Mouse (Mus musculus): ENCODE results near the gene Rab9. TPM values are rescaled to one million over a fixed set of nuclear protein-coding genes. Genes with fewer than 3 reads are reported as not detected.
A peak's percentile ranks its signal among the peaks of the same experiment; 100 is the strongest.
"Not testable (repeated sequence)": the region's sequence is repeated elsewhere in the genome, so short reads cannot be mapped to it uniquely, and the experiment has no call there.

Gene Rab9
- total RNA-seq (2015; ENCODE audit: low replicate concordance) (8.4 and 20.2 TPM in 2 replicates), total RNA-seq (2017; ENCODE audit: low replicate concordance) (12.0 and 21.6 TPM in 2 replicates)

- ATAC-seq (replicated peaks; ENCODE audit: low FRiP score, poor library complexity, severe bottlenecking), result peak; percentile 97
Measured at GRCm38 (mm10) chrX:166479365-166479983, at the start of gene Rab9. Rab9 (minus strand) TSS chrX:166479867.

DNA sequence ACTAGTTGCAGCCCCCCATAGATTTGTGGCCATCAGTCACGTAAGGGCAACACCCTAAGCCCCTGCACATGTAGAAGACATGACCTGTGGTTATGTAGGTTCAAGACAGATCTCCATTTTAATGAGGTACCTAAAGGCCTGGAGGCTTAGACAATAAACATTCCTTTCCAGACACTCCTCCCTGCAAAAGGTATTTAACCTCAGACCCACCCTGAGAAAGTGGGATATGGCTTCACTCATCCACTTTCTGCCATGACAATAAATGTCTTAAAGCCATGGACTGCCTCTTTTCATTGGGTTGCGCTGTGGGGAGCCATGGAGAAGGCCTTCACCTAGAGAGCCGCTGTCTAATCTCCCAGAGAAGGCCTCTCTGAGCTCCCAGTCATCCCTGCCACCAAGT lies 48.5 kb upstream of the Rab9 start:
- ATAC-seq (replicated peaks; ENCODE audit: low FRiP score, poor library complexity, severe bottlenecking), result no peak

- ATAC-seq (replicated peaks; ENCODE audit: low FRiP score, poor library complexity, severe bottlenecking), result no peak
Measured at GRCm38 (mm10) chrX:166525637-166526315, 46.1 kb upstream of the Rab9 start.

DNA sequence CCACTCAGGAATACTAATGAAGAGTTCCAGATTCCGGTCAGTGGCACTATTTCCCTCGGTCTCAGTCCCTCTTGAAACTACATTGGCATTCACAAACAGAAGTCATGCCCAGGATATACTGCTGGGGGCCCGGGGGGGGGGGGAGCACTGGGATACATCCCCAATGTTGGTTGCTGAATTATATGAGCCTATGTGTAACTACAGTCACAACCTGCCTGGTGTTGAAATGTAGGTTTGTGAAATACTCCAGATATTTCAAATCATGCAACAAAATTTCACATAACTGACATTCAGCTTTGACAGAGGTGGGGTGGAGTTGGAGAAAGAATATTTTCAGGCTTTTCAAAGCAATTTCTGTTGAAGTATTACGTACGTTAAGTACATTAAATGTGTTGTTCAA lies 41.1 kb upstream of the Rab9 start:
- ATAC-seq (replicated peaks; ENCODE audit: low FRiP score, poor library complexity, severe bottlenecking), result no peak

- ATAC-seq (replicated peaks; ENCODE audit: low FRiP score, poor library complexity, severe bottlenecking), result no peak
Measured at GRCm38 (mm10) chrX:166518345-166518744, 38.7 kb upstream of the Rab9 start, which contains the start of gene Tceanc. Tceanc (minus strand) TSS chrX:166518567.

- ATAC-seq (replicated peaks; ENCODE audit: low FRiP score, poor library complexity, severe bottlenecking), result no peak
Measured at GRCm38 (mm10) chrX:166516631-166517030, 37.0 kb upstream of the Rab9 start.

DNA sequence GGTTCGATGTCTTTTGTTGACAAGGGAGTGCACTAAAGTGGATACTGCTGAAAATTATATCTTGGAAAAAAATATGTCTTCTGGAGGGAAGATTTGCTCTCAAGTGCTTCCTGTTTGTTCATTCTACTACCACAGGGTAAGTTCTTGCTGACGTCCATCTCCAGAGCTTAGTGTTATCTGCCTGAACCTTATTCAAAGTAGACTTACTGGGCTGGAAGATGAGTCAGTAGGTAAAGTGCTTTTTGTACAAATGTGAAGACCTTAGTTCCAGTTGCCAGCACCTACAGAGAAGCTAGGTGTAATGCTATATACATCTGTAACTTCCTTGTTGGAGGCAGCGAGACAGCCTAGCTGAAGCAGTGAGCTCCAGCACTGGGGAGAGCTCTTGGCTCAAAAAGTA lies 36.3 kb upstream of the Rab9 start:
- no peak for ATAC-seq (replicated peaks; ENCODE audit: low FRiP score, poor library complexity, severe bottlenecking)

DNA sequence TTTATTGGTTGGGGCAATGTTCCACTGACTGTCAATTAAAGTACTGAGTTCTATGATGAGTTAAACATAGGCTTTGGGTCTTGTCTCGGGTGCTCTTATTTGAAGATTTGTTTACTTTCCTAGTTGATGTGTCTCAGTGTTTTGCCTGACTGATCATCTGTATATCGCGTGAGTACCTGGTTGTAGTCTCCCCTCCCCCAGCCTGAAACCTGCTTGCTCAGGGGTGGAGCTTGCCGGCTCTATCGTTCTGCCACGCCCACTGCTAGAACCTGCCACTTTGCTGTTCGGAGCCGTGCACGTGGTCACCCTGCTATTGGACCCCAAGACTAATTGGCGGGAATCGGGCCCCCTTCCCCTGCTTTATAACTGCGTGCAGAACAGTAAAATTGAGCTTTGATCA lies 34.4 kb upstream of the Rab9 start:
- not testable (repeated sequence) for ATAC-seq (replicated peaks; ENCODE audit: low FRiP score, poor library complexity, severe bottlenecking)

DNA sequence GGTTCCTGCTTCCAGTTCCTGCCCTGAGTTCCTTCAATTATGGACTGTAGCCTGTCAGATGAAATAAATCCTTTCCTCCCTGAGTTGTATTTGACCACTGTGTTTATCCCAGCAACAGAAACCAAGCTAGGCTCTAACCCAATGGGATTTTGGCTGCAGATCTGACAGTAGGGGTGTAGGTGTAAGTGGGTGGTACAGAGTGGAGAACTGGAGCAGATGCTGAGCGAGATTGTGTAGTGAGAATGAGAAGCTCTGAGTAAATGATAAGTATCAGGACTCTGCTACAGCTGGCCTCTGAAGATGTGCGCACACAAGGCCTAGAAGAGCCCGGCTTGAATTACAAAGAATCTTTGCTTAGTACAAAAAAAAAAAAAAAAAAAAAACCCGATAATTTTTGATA lies 32.4 kb upstream of the Rab9 start:
- no peak for ATAC-seq (replicated peaks; ENCODE audit: low FRiP score, poor library complexity, severe bottlenecking)

- ATAC-seq (replicated peaks; ENCODE audit: low FRiP score, poor library complexity, severe bottlenecking), result no peak
Measured at GRCm38 (mm10) chrX:166511107-166511506, 31.4 kb upstream of the Rab9 start.

DNA sequence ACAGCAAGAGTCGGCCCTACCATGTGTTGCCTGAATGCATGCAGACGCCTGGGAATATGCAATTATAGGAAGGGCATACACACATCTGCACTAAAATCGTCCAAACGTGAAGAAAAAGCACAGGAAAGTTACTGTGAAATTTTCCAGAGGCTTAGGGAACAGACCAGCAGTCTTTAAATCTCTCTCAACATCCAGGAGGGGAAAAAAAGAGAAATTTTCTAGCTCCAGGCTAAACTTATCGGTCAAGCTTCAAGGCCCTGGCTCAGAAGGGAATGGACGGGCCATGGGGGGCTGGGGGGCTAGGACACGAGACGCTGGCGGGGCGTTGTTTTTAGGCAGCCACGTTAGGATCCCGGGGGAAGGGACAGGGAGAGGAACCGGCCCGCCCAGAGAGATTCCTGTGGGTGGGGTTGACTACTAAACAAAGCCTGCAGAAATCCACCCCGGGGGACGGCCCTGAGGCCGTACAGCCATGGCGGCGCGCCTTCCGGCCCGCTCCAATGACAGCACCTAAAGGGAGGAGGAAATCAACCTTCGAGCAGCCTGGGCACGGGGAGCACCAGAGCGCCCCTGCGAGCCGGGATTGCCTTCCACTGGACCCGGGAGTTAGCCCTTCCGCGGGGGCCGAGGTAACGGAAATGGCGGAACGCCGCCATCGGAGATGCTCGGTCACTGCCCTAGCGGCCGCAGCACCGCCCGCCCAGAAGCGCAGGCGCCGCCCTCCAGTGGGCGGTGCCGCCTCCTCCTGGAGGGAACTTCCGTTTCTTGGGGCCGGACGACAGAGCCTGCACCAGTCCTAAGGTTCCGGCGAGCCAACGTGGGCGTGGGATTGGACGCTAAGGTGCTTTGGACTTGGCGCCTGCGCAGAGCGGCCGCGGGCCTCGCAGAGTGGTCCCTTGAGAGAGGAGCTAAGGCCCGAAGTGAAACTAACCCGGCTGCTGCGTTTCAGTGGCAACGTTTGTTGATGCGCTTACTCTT lies 30.4 kb upstream of the Rab9 start:
- peak; percentile 98 for ATAC-seq (replicated peaks; ENCODE audit: low FRiP score, poor library complexity, severe bottlenecking)

DNA sequence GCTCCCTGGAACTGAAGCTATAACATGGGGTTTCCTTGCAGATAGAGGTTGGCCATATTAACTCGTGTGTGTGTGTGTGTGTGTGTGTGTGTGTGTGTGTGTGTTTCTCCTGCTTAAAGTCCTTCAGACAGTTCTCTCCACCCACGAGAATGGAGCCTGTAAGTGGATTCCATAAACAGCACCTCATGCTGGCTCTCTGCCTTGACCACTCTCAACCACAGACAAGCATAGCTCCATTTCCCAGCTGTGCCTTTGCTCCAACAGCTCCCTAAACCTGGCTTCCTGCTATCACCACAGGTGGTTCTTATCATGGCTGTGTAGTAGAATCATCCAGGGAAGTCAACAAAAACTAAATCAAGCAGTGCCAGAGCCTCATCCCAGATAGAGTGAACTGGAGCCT lies 24.8 kb upstream of the Rab9 start:
- no peak for ATAC-seq (replicated peaks; ENCODE audit: low FRiP score, poor library complexity, severe bottlenecking)

- ATAC-seq (replicated peaks; ENCODE audit: low FRiP score, poor library complexity, severe bottlenecking), result no peak
Measured at GRCm38 (mm10) chrX:166499496-166500190, 20.0 kb upstream of the Rab9 start.

DNA sequence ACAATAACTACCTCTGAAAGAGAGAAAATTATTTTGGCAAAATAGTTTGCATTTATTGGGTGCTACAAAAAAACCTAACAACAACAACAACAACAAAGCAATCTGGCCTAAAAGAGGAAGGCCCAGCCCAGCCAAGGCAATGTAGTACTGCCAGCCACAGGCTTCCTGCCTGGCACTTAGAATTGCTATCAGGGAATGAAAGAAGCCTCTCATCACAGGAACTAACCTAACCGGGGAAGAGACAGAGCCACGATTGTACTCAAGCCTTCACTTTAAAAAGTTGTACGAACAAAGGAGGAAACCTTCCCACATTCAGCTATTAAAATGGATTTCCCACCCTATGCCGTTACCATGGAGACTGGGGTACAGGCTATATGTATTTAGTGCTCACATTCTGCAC lies 18.1 kb upstream of the Rab9 start:
- ATAC-seq (replicated peaks; ENCODE audit: low FRiP score, poor library complexity, severe bottlenecking), result no peak

DNA sequence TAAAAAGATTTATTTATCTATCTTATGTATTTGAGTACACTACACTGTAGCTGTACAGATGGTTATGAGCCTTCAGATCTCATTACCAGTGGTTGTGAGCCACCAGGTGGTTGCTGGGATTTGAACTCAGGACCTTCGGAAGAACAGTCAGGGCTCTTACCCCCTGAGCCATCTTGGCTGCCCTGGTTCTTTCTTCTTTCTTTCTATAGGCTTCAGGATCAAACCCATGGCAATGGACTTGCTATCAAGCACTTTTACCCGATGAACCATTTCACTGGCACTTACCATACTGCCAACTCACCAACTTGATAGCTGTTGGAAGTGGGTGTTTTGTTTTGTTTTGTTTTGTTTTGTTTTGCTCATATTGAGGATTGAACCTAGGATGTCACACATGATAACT lies 15.4 kb upstream of the Rab9 start:
- ATAC-seq (replicated peaks; ENCODE audit: low FRiP score, poor library complexity, severe bottlenecking), result no peak

GRCm38 (mm10) chrX:166478631-166479364 lies 869 bp downstream of the Rab9 start:
- ATAC-seq (replicated peaks; ENCODE audit: low FRiP score, poor library complexity, severe bottlenecking), result peak; percentile 56

GRCm38 (mm10) chrX:166477393-166477792 lies 2.3 kb downstream of the Rab9 start:
- ATAC-seq (replicated peaks; ENCODE audit: low FRiP score, poor library complexity, severe bottlenecking), result no peak

DNA sequence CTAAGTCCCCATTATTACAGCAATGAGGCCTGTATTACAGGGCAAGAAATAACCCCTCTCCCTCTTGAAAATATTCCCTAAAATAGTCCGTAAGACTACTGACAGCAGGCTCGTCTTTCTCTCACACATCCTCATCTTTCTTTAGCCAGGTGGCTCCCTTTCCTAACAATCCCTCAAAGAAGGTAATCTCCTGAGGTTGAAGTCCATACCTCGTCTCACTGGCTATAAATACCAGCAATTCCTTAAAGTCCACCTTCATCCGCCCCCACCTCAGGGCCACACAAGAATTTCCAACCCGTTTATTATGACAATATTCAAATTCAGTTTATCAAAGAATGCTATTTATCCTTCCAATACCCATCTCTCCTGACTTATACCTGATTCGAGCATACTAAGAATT lies 7.1 kb downstream of the Rab9 start:
- ATAC-seq (replicated peaks; ENCODE audit: low FRiP score, poor library complexity, severe bottlenecking), result no peak

DNA sequence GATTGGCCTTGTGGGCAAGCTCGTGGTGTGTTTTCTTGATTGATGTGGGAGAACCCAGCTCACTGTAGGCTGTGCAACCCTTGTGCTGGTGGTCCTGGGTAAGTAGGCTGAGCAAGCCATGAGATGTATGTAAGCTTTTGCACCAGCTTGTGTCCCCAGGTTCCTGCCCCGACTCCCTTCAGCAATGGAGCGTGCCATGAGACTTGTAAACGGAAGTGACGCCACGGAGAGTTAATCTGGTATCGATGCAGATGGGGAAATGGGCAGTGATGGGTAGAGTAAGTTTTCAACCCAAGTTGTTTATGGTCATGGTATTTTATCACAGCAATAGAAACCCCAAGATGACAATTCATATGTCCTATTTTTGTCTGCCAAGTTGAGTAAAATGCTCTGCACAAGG lies 11.3 kb downstream of the Rab9 start:
- no peak for ATAC-seq (replicated peaks; ENCODE audit: low FRiP score, poor library complexity, severe bottlenecking)
